Mouse (Mus musculus): ENCODE measurements around the gene Kifc3.

Kifc3 gene

GRCm38 (mm10) chr8:95158654-95159053, 44.0 kb downstream of the Kifc3 start:
- in situ Hi-C loops (cut with MboI) = no loop called here

- in situ Hi-C loops (cut with MboI) = no loop called here
Observed at GRCm38 (mm10) chr8:95157145-95157544, 45.5 kb downstream of the Kifc3 start.

GRCm38 (mm10) chr8:95156108-95156507, 46.5 kb downstream of the Kifc3 start:
- in situ Hi-C loops (cut with MboI) = no loop called here

GRCm38 (mm10) chr8:95155361-95155760, 47.3 kb downstream of the Kifc3 start:
- in situ Hi-C loops (cut with MboI) = no loop called here

DNA sequence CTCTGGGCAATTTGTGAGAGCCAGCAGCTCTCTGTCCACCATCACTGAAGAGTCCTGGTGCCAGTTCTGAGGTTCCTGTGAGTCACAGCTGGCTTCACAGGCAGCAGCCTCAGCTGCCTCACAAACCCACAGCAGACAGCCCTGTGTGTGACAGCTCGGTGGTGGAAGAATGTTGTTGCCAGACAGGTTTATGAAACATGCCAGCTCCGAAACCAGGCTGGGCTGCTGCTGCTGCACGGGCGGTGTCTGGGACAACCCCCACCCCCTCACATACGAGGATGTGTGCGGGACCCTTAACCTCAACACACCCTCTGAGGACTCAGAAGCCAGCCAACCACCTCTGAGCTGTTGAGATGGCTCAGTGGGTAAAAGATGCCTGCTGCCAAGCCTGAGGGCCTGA, 48.0 kb downstream of the Kifc3 start:
- in situ Hi-C loops (cut with MboI) = no loop called here

GRCm38 (mm10) chr8:95154056-95154455, 48.6 kb downstream of the Kifc3 start:
- in situ Hi-C loops (cut with MboI) = no loop called here

GRCm38 (mm10) chr8:95150608-95151007, 52.0 kb downstream of the Kifc3 start:
- in situ Hi-C loops (cut with MboI) = no loop called here

DNA sequence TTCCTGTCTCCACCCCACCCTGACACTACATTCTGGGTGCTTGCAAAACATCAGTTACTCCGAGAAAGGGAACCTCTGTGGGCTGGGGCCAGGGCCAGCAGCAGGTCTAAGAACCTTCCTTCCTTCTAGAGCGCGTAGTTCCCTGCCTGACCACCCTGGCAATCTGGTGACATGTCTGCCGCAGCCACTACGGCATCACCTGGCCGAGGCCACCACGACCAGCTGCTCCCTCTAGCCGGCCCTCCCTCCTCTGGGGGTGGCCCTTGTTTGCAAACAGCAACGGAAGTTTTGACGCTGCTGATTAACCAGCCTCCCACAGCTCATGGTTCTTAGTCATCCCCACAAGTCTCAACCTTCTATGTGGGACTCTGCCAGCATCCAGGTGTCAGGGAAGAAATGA, 53.2 kb downstream of the Kifc3 start:
- in situ Hi-C loops (cut with MboI) = no loop called here

DNA sequence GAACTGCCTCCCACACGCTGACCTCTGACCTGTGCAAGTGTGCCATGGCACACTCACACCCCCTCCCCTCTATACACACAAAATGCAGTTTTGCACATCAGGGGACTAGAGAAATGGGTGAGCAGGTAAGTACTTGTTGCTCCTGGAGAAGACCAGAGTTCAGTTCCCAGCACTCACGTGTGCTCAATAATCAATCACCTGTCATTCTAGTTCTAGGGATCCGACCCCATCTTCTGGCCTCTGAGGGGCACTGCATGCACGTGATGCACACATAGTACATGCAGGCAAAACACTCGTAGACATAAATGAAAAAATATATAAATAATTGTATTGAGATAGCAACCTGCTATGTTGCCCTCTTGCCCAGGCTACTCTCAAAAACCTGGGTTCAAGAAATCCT, 55.8 kb downstream of the Kifc3 start:
- in situ Hi-C loops (cut with MboI) = no loop called here

- in situ Hi-C loops (cut with MboI) = no loop called here
Observed at GRCm38 (mm10) chr8:95146044-95146745, 56.4 kb downstream of the Kifc3 start.

- in situ Hi-C loops (cut with MboI) = no loop called here
Observed at GRCm38 (mm10) chr8:95144631-95145015, 58.0 kb downstream of the Kifc3 start.

GRCm38 (mm10) chr8:95143805-95144630, 58.6 kb downstream of the Kifc3 start:
- in situ Hi-C loops (cut with MboI) = no loop called here

- in situ Hi-C loops (cut with MboI) = no loop called here
Observed at GRCm38 (mm10) chr8:95142985-95143804, 59.4 kb downstream of the Kifc3 start.

- in situ Hi-C loops (cut with MboI) = no loop called here
Observed at GRCm38 (mm10) chr8:95142075-95142831, 60.4 kb downstream of the Kifc3 start.

- in situ Hi-C loops (cut with MboI) = no loop called here
Observed at GRCm38 (mm10) chr8:95141469-95142074, 61.0 kb downstream of the Kifc3 start.

DNA sequence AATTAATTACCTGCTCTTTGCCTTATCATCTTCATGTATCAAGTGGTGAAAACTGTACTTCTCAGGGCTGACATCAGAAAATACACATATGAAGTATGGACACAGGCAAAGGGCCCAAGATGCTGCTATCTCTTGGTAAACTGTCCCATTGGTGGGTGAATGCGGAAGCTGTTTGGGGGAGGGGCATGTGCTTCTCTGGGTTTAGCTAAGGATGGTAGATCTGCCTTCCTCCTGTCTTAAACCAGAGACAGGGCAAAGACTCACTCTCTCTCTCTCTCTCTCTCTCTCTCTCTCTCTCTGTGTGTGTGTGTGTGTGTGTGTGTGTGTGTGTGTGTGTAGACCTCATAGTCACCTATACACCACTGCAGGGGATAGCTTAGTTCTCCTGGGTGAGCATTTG, 61.6 kb downstream of the Kifc3 start:
- in situ Hi-C loops (cut with MboI) = no loop called here

- in situ Hi-C loops (cut with MboI) = no loop called here
Observed at GRCm38 (mm10) chr8:95140555-95140954, 62.1 kb downstream of the Kifc3 start.

- in situ Hi-C loops (cut with MboI) = no loop called here
Observed at GRCm38 (mm10) chr8:95139051-95139365, 63.6 kb downstream of the Kifc3 start.

GRCm38 (mm10) chr8:95138341-95139050, 64.1 kb downstream of the Kifc3 start:
- in situ Hi-C loops (cut with MboI) = no loop called here

DNA sequence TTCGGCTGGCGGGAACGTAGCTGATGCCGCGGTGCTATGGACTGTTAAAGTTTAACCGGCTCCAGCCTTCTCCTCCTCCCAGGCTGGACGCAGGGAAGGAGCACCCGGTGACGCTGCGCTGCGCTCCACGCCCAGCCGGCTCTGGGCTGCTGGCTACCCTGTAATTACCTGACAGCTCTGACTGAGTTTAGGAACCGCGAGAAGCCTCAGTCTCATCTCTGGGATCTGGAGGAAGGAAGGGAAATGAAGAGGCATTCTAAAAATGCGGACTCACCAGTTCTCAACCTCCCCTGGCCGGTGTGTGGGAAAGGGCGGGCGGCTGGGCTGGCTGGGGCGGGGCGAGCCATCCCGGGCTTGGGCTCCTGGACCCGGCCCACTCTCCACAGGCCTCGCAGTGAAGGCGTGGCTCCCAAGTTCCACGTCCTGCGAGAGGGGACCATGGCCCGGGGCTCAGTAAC, 64.9 kb downstream of the Kifc3 start:
- in situ Hi-C loops (cut with MboI) = no loop called here

DNA sequence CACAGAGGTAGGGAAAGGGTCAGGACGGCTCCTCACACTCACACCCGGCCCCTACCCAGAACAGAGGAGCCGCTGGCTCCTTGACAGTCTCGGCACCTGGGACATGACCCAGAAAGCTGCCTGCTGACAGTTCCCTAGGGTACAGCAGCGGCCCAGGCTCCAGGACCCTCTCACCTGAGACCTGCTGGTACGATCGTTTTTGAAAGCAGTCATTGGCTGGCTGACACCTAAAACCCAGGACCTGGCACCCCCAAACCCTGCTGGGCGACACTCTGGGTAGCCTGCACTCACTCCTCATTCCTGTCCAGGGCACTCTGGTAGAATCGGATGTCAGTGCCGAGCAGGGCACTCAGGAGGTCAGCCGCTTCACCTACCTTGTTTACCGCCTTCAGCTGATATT, 65.4 kb downstream of the Kifc3 start:
- in situ Hi-C loops (cut with MboI) = no loop called here
